Mouse (Mus musculus) MEL (cell line): Measurements from ENCODE around the gene Ccr5. TPM values are rescaled to one million over a fixed set of nuclear protein-coding genes. Genes with fewer than 3 reads are reported as not detected.

ENCODE experiments used
- DNase-seq: peaks from one replicate; pipeline ENCODE4 v3.0.0; 2011; ENCODE audit warnings: low read depth, low spot score
- H3K27ac ChIP-seq: 2 replicates; pipeline ENCODE4 v1.5.1; 2012; ENCODE audit warnings: low read depth, mild to moderate bottlenecking, control low read depth, low read length, moderate library complexity; ENCODE audit not compliant: control insufficient read depth
- H3K27me3 ChIP-seq, 2 experiments: fragments of 150-350 bp in 1 of 2; sonication (generic) in 1 of 2; 2 replicates each; pipeline ENCODE4 v1.6.1; 2012; ENCODE audit warnings: low read length in 2 of 2, mild to moderate bottlenecking in 2 of 2, improper control_type of control experiment in 1 of 2, moderate library complexity in 1 of 2; ENCODE audit not compliant: insufficient read depth in 2 of 2, control insufficient read depth in 1 of 2
- H3K36me3 ChIP-seq, 2 experiments: 2 replicates each; pipeline ENCODE4 v1.6.1; 2012 to 2014; ENCODE audit warnings: low read length in 2 of 2, improper control_type of control experiment in 1 of 2, inconsistent platforms in 1 of 2, mild to moderate bottlenecking in 1 of 2; ENCODE audit not compliant: insufficient read depth in 2 of 2, control insufficient read depth in 1 of 2
- H3K4me1 ChIP-seq, 2 experiments: fragments of 150-350 bp in 1 of 2; sonication (generic) in 1 of 2; 2 replicates each; pipeline ENCODE4 v1.6.1; 2012; ENCODE audit warnings: low read length in 2 of 2, improper control_type of control experiment in 1 of 2, mild to moderate bottlenecking in 1 of 2; ENCODE audit not compliant: insufficient read depth in 2 of 2, control insufficient read depth in 1 of 2
- H3K4me3 ChIP-seq, 2 experiments: fragments of 150-350 bp in 1 of 2; sonication (generic) in 1 of 2; 2 replicates each; pipeline ENCODE4 v1.5.1; 2012; ENCODE audit warnings: low read depth in 2 of 2, low read length in 2 of 2, mild to moderate bottlenecking in 2 of 2, moderate library complexity in 2 of 2, control low read depth in 1 of 2, improper control_type of control experiment in 1 of 2; ENCODE audit not compliant: control insufficient read depth in 1 of 2, insufficient read depth in 1 of 2
- H3K79me2 ChIP-seq: 2 replicates; pipeline ENCODE4 v1.6.1; 2012; ENCODE audit warnings: mild to moderate bottlenecking, low read length, moderate library complexity; ENCODE audit not compliant: control insufficient read depth, poor library complexity, insufficient read depth
- H3K9ac ChIP-seq: 2 replicates; pipeline ENCODE4 v1.6.1; 2012; ENCODE audit warnings: low read depth, mild to moderate bottlenecking, control low read depth, low read length, moderate library complexity; ENCODE audit not compliant: control insufficient read depth, poor library complexity, severe bottlenecking
- H3K9me3 ChIP-seq: fragments of 150-350 bp; sonication (generic); replicated peaks from 2 replicates; pipeline ENCODE4 v1.6.1; 2012; ENCODE audit warnings: mild to moderate bottlenecking, low read length, improper control_type of control experiment, moderate library complexity; ENCODE audit not compliant: insufficient read depth
- E2F4 ChIP-seq: IDR thresholded peaks from 2 replicates; pipeline ENCODE4 v1.6.1; 2011; ENCODE audit warnings: low read depth, low read length, improper control_type of control experiment, borderline replicate concordance
- MAFK ChIP-seq: IDR thresholded peaks from 2 replicates; pipeline ENCODE4 v1.6.1; 2011; ENCODE audit warnings: low read depth, mild to moderate bottlenecking, low read length, improper control_type of control experiment, borderline replicate concordance
- MAX ChIP-seq: IDR thresholded peaks from 2 replicates; pipeline ENCODE4 v1.6.1; 2011; ENCODE audit warnings: low read length, improper control_type of control experiment
- MAZ ChIP-seq: IDR thresholded peaks from 2 replicates; pipeline ENCODE4 v1.6.1; 2012; ENCODE audit warnings: low read depth, mild to moderate bottlenecking, inconsistent platforms, low read length, improper control_type of control experiment
- MYB ChIP-seq: IDR thresholded peaks from 2 replicates; pipeline ENCODE4 v1.6.1; 2011; ENCODE audit warnings: mild to moderate bottlenecking, low read depth, low read length, improper control_type of control experiment
- MYC ChIP-seq: IDR thresholded peaks from 2 replicates; pipeline ENCODE4 v1.6.1; 2011; ENCODE audit warnings: low read depth, mild to moderate bottlenecking, low read length, improper control_type of control experiment, moderate library complexity
- NELFE ChIP-seq: IDR thresholded peaks from 2 replicates; pipeline ENCODE4 v1.6.1; 2011; ENCODE audit warnings: low read depth, low read length, improper control_type of control experiment
- POLR2A ChIP-seq, 2 experiments: IDR thresholded peaks; 2 replicates each; pipeline ENCODE4 v1.6.1; 2011 to 2012; ENCODE audit warnings: low read length in 2 of 2, mild to moderate bottlenecking in 2 of 2, control low read depth in 1 of 2, improper control_type of control experiment in 1 of 2, low read depth in 1 of 2, moderate library complexity in 1 of 2; ENCODE audit not compliant: control insufficient read depth in 1 of 2, insufficient read depth in 1 of 2, poor library complexity in 1 of 2
- USF1 ChIP-seq: IDR thresholded peaks from 2 replicates; pipeline ENCODE4 v1.6.1; 2014; ENCODE audit warnings: low read depth, mild to moderate bottlenecking, inconsistent platforms, low read length, improper control_type of control experiment, moderate library complexity
- USF2 ChIP-seq, 2 experiments: IDR thresholded peaks; 2 replicates each; pipeline ENCODE4 v1.6.1; 2011 to 2012; ENCODE audit warnings: improper control_type of control experiment in 2 of 2, low read length in 2 of 2, borderline replicate concordance in 1 of 2, inconsistent platforms in 1 of 2, low read depth in 1 of 2, mild to moderate bottlenecking in 1 of 2; ENCODE audit not compliant: insufficient read depth in 1 of 2
- polyA plus RNA-seq, 2 experiments: library from polyadenylated mRNA; stranded (reverse) in 1 of 2; unstranded in 1 of 2; fragments of >175 nt in 1 of 2; fragments of >200 nt in 1 of 2; gene quantifications; 2 replicates each; pipeline versions ENCODE4 v1.2.1 to v1.2.4; 2012; ENCODE audit warnings: low replicate concordance in 2 of 2, low read depth in 1 of 2; ENCODE audit not compliant: insufficient read length in 2 of 2, insufficient read depth in 1 of 2, missing spikeins in 1 of 2
- total RNA-seq: library from RNA; depleted of rRNA; stranded (reverse); fragments of 300-350 nt; gene quantifications from 2 replicates; pipeline ENCODE4 v1.2.3, GENCODE M21; 2012; rRNA removed

Gene Ccr5
- total and polyA plus RNA-seq, 3 experiments: 0.04 to 0.68 TPM; not detected in 1

- no peaks in the 10 kb centered on the region for H3K9me3 ChIP-seq
- no peaks in the 10 kb centered on the region for H3K79me2 ChIP-seq
- H3K4me1 ChIP-seq: no peaks in the 10 kb centered on the region
- no peak overlapping the region for H3K4me3 ChIP-seq
- 0 out of 2 replicates have a peak, but pooled peaks have one; percentile 30 for TF ChIP-seq USF1
- no peak for TF ChIP-seq MAX
- TF ChIP-seq MYC: no peak
- no peak for TF ChIP-seq MAFK
- peak; percentile 32 for DNase-seq
- no peak overlapping the region for H3K9ac ChIP-seq
- H3K27ac ChIP-seq: no peak overlapping the region
- H3K27me3 ChIP-seq: no peaks in the 10 kb centered on the region
- no peaks in the 10 kb centered on the region for H3K36me3 ChIP-seq
These were observed 22.3 kb downstream of the Ccr5 start for GRCm38 (mm10) chr9:124143678-124144077.

- Histone ChIP-seq H3K4me1 (no peaks in the 10 kb centered on the region), H3K27me3 (no peaks in the 10 kb centered on the region; a peak in 1 of 4 replicates), H3K9me3 (no peaks in the 10 kb centered on the region), H3K9ac (no peak overlapping the region), H3K36me3 (no peaks in the 10 kb centered on the region), H3K4me3 (no peak overlapping the region), H3K27ac (no peak overlapping the region), H3K79me2 (no peaks in the 10 kb centered on the region)
- TF ChIP-seq MAZ: no peak
- TF ChIP-seq USF2 (IDR thresholded peaks at IDR 0.05; ENCODE audit: borderline replicate concordance in 1 of 2, insufficient read depth in 1 of 2, low read depth in 1 of 2, low read length in 2 of 2): no peak
- TF ChIP-seq E2F4: no peak
- no peak for TF ChIP-seq USF1
- no peak for TF ChIP-seq POLR2A (IDR thresholded peaks at IDR 0.05; ENCODE audit: control insufficient read depth in 1 of 2, insufficient read depth in 1 of 2, low read depth in 1 of 2, low read length in 2 of 2, poor library complexity in 1 of 2)
- TF ChIP-seq NELFE: no peak
- no peak for TF ChIP-seq MYB
- peak; percentile 1 for DNase-seq
These were observed 25.0 kb downstream of the Ccr5 start for GRCm38 (mm10) chr9:124146307-124146706.

Other genes with a start within 250 kb of the Ccr5 start
- not detected in 2 replicates for gene Ccr1, start 152.9 kb upstream of the Ccr5 start, total RNA-seq
- under 1 TPM in 1 of 2 experiments, not detected in 1; 0.07 TPM for gene Ccr1, start 152.9 kb upstream of the Ccr5 start, polyA plus RNA-seq
- not detected in 2 replicates for gene Ccr1l1, start 143.1 kb upstream of the Ccr5 start, total RNA-seq
- gene Ccr1l1, start 143.1 kb upstream of the Ccr5 start, polyA plus RNA-seq: not detected
- not detected in 2 replicates for gene Ccr3, start 99.6 kb upstream of the Ccr5 start, total RNA-seq
- gene Ccr3, start 99.6 kb upstream of the Ccr5 start, polyA plus RNA-seq: not detected
- 6.2 and 10.8 TPM in 2 replicates for gene Ccr2, start 19.6 kb upstream of the Ccr5 start, total RNA-seq
- gene Ccr2, start 19.6 kb upstream of the Ccr5 start, polyA plus RNA-seq: 1 to 10 TPM in 1 of 2 experiments, not detected in 1; 4.1 TPM
- 2.5 and 4.2 TPM in 2 replicates for gene 2010315B03Rik, start 191.2 kb downstream of the Ccr5 start, total RNA-seq
- 100 to 1,000 TPM in 1 of 2 experiments, 1 to 10 TPM in 1; 2.0 to 204 TPM for gene 2010315B03Rik, start 191.2 kb downstream of the Ccr5 start, polyA plus RNA-seq